Mouse (Mus musculus): Measurements from ENCODE around the gene Mgat4e. TPM values are rescaled to one million over a fixed set of nuclear protein-coding genes. Genes with fewer than 3 reads are reported as not detected.
A peak's percentile ranks its signal among the peaks of the same experiment; 100 is the strongest.

Gene Mgat4e
- total and polyA plus RNA-seq, 3 experiments: 0.08 to 0.17 TPM; not detected in 1

- no peak for DNase-seq (ENCODE audit: low read depth, low spot score)
- H3K4me3 ChIP-seq (ENCODE audit: control insufficient read depth in 1 of 2, insufficient read depth in 1 of 2, low read depth in 2 of 2, low read length in 2 of 2): no peak overlapping the region
- no peak for TF ChIP-seq TAL1 (IDR thresholded peaks at IDR 0.05; ENCODE audit: low read length)
- TF ChIP-seq SMC3 (IDR thresholded peaks at IDR 0.05; ENCODE audit: low read depth, low read length): no peak
- no peak for TF ChIP-seq RAD21 (IDR thresholded peaks at IDR 0.05; ENCODE audit: low read depth, low read length)
- no peak for TF ChIP-seq MAZ (IDR thresholded peaks at IDR 0.05; ENCODE audit: low read depth, low read length)
- no peak for TF ChIP-seq CTCF (IDR thresholded peaks at IDR 0.05 in 2 of 3, conservative IDR thresholded peaks at IDR 0.05 in 1 of 3; ENCODE audit: control insufficient read depth in 1 of 3, insufficient read depth in 1 of 3, low read depth in 2 of 3, low read length in 3 of 3, poor library complexity in 1 of 3, severe bottlenecking in 1 of 3)
- TF ChIP-seq NRF1 (IDR thresholded peaks at IDR 0.05; ENCODE audit: insufficient read depth, low read depth, low read length, poor library complexity, severe bottlenecking): no peak
- TF ChIP-seq ZKSCAN1 (IDR thresholded peaks at IDR 0.05; ENCODE audit: low read depth, low read length): no peak
- no peak for TF ChIP-seq MAFK (IDR thresholded peaks at IDR 0.05; ENCODE audit: borderline replicate concordance, low read depth, low read length)
- TF ChIP-seq ELF1 (IDR thresholded peaks at IDR 0.05; ENCODE audit: low read depth, low read length): no peak
- no peak for TF ChIP-seq ETS1 (IDR thresholded peaks at IDR 0.05; ENCODE audit: low read depth, low read length)
- TF ChIP-seq MYB (IDR thresholded peaks at IDR 0.05; ENCODE audit: low read depth, low read length): no peak
- no peak for TF ChIP-seq USF2 (IDR thresholded peaks at IDR 0.05; ENCODE audit: borderline replicate concordance in 1 of 2, insufficient read depth in 1 of 2, low read depth in 1 of 2, low read length in 2 of 2)
- no peak for TF ChIP-seq TBP (IDR thresholded peaks at IDR 0.05; ENCODE audit: low read depth, low read length)
- peaks cover under 1 to 3% of the 10 kb centered on the region in 2 experiments; a peak in 2 of 4 replicates for H3K4me1 ChIP-seq (ENCODE audit: control insufficient read depth in 1 of 2, insufficient read depth in 2 of 2, low read length in 2 of 2)
- no peaks in the 10 kb centered on the region for H3K27me3 ChIP-seq (ENCODE audit: control insufficient read depth in 1 of 2, insufficient read depth in 2 of 2, low read length in 2 of 2)
- no peaks in the 10 kb centered on the region for H3K9me3 ChIP-seq (replicated peaks; ENCODE audit: insufficient read depth, low read length)
- peaks cover 32% of the 10 kb centered on the region for H3K79me2 ChIP-seq (ENCODE audit: control insufficient read depth, insufficient read depth, low read length, poor library complexity)
- H3K27ac ChIP-seq (ENCODE audit: control insufficient read depth, low read depth, low read length): no peak overlapping the region
- no peak overlapping the region for H3K9ac ChIP-seq (ENCODE audit: control insufficient read depth, low read depth, low read length, poor library complexity, severe bottlenecking)
- H3K36me3 ChIP-seq (ENCODE audit: control insufficient read depth in 1 of 2, insufficient read depth in 2 of 2, low read length in 2 of 2): peaks cover 2 to 3% of the 10 kb centered on the region in 2 experiments; a peak in 3 of 4 replicates
Observed at GRCm38 (mm10) chr1:134500916-134501315, 48.6 kb downstream of the Mgat4e start.

- Histone ChIP-seq H3K4me3 (ENCODE audit: control insufficient read depth in 1 of 2, insufficient read depth in 1 of 2, low read depth in 2 of 2, low read length in 2 of 2) (no peak overlapping the region; a peak in 1 of 4 replicates), H3K27ac (ENCODE audit: control insufficient read depth, low read depth, low read length) (no peak overlapping the region), H3K27me3 (ENCODE audit: control insufficient read depth in 1 of 2, insufficient read depth in 2 of 2, low read length in 2 of 2) (no peaks in the 10 kb centered on the region), H3K9me3 (replicated peaks; ENCODE audit: insufficient read depth, low read length) (no peaks in the 10 kb centered on the region), H3K36me3 (ENCODE audit: control insufficient read depth in 1 of 2, insufficient read depth in 2 of 2, low read length in 2 of 2) (peaks cover 0 to 14% of the 10 kb centered on the region in 2 experiments; a peak in 3 of 4 replicates), H3K9ac (ENCODE audit: control insufficient read depth, low read depth, low read length, poor library complexity, severe bottlenecking) (peak overlapping the region; percentile 98), H3K79me2 (ENCODE audit: control insufficient read depth, insufficient read depth, low read length, poor library complexity) (peaks cover 38% of the 10 kb centered on the region), H3K4me1 (ENCODE audit: control insufficient read depth in 1 of 2, insufficient read depth in 2 of 2, low read length in 2 of 2) (peaks cover 8 to 16% of the 10 kb centered on the region in 2 experiments)
- no peak for DNase-seq (ENCODE audit: low read depth, low spot score)
- TF ChIP-seq ZC3H11A (IDR thresholded peaks at IDR 0.05; ENCODE audit: low read depth, low read length) (no peak), RCOR1 (IDR thresholded peaks at IDR 0.05; ENCODE audit: low read depth, low read length) (no peak), BHLHE40 (IDR thresholded peaks at IDR 0.05; ENCODE audit: borderline replicate concordance, low read depth, low read length) (no peak)
Observed at GRCm38 (mm10) chr1:134495991-134496390, 53.5 kb downstream of the Mgat4e start.

All from MEL (cell line).